Mouse (Mus musculus) forebrain, embryonic 11.5 days (tissue): ENCODE data around the gene Tsc2. TPM values are rescaled to one million over a fixed set of nuclear protein-coding genes. Genes with fewer than 3 reads are reported as not detected.

Experiments used
- ATAC-seq: fragments of 200-750 bp; cut with Nextera tagmentation; replicated peaks from 2 replicates; pipeline ENCODE4 v1.8.0; 2017; ENCODE audit warnings: moderate TSS enrichment; ENCODE audit not compliant: low FRiP score
- DNase-seq: peaks from one replicate; pipeline ENCODE4 v3.0.0-alpha.2; 2017; ENCODE audit warnings: low spot score
- H3K27ac ChIP-seq: fragments of 300-500 bp; sonication (generic); 2 replicates; pipeline ENCODE4 v1.5.1; 2014; ENCODE audit warnings: low read depth, low read length
- H3K27me3 ChIP-seq: fragments of 300-500 bp; sonication (generic); 2 replicates; pipeline ENCODE4 v1.6.1; 2014; ENCODE audit warnings: mild to moderate bottlenecking, low read length, mixed read lengths; ENCODE audit not compliant: control insufficient read depth, insufficient read depth
- H3K36me3 ChIP-seq: fragments of 300-500 bp; sonication (generic); 2 replicates; pipeline ENCODE4 v1.6.1; 2014; ENCODE audit warnings: mild to moderate bottlenecking, low read length, moderate library complexity, mixed read lengths; ENCODE audit not compliant: control insufficient read depth, insufficient read depth
- H3K4me1 ChIP-seq: fragments of 300-500 bp; sonication (generic); replicated peaks from 2 replicates; pipeline ENCODE4 v1.6.1; 2014; ENCODE audit warnings: low read length, mixed read lengths; ENCODE audit not compliant: control insufficient read depth, insufficient read depth
- H3K4me2 ChIP-seq: fragments of 300-500 bp; sonication (generic); 2 replicates; pipeline ENCODE4 v1.6.1; 2014; ENCODE audit warnings: low read depth, mild to moderate bottlenecking, low read length, moderate library complexity, mixed read lengths; ENCODE audit not compliant: severe bottlenecking
- H3K4me3 ChIP-seq: fragments of 300-500 bp; sonication (generic); 2 replicates; pipeline ENCODE4 v1.5.1; 2014; ENCODE audit warnings: low read depth, low read length
- H3K9ac ChIP-seq: fragments of 300-500 bp; sonication (generic); 2 replicates; pipeline ENCODE4 v1.6.1; 2014; ENCODE audit warnings: low read length
- H3K9me3 ChIP-seq: fragments of 300-500 bp; sonication (generic); 2 replicates; pipeline ENCODE4 v1.6.1; 2016; ENCODE audit warnings: low read length, mixed read lengths; ENCODE audit not compliant: control insufficient read depth
- WGBS: fragments of 180-500 bp; shearing (Covaris S2); extraction: QIAGEN DNeasy Blood & Tissue Kit; methylation state at CpG from one replicate; pipeline ENCODE4 v1.1.7; 2014; 5-methylcytosine and 5-hydroxymethylcytosine counted together
- polyA plus RNA-seq: library from polyadenylated mRNA; unstranded; fragments of >200 nt; fragmentation: Nextera tagmentation; extraction: Ambion mirVana; gene quantifications from 2 replicates; pipeline ENCODE4 v1.2.1, GENCODE M21; 2014

Gene Tsc2
- polyA plus RNA-seq, 1 experiment from 2014 or later = 87.4 TPM

- Histone ChIP-seq H3K4me3 (no peak overlapping the region), H3K36me3 (peaks cover 7% of the 10 kb centered on the region; the same call in 1 of the 2 replicates), H3K9me3 (no peaks in the 10 kb centered on the region), H3K9ac (no peak overlapping the region), H3K4me2 (no peak overlapping the region), H3K4me1 (no peaks in the 10 kb centered on the region), H3K27ac (no peak overlapping the region), H3K27me3 (no peaks in the 10 kb centered on the region)
- DNase-seq (no peak), ATAC-seq (no peak)
- 85% methylated on average over 5 of the region's 5 CpGs for WGBS
Observed at GRCm38 (mm10) chr17:24596073-24596466, 36.4 kb downstream of the Tsc2 start.

DNA sequence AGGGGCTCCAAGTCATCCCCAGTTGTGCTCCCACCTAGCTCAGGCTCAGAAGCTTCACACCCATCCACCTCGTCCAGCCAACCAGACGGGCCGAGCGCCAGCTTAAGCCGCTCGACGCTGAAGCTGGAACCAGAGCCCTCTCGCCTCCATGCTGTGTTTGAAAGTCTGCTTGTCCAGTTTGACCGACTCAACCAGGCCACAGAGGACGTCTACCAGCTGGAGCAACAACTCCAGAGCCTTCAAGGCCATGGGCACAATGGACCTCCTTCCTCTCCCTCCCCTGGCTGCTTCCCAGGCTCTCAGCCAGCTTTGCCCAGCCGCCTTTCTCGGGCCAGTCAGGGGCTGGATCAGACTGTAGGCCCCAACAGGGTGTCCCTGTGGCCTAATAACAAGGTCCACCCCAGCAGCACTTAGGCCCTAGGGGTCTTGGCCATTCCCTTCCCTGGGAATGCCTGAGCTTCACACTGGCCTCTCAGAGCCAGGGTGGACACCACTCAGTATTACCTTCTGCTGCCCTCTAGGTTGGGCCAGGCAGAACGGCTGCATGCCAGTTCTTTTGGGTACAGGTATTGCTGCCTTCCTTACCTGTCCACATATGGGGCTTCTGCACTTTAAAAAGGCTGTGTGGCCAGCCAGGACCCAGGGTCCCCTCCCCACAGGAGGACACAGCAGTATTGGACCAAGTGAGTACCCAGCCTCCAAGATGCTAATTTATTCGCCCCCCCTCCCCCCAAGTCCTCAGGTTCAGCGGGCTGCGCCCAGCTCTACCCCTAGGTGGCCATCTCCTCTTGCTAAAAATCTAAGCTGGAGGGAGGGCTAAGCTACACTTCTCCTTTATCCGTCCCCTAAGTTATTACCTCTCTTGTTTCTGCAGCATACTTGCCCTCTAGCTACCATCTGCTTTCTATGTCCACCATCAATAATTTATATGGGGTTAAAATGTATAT lies 37.0 kb downstream of the Tsc2 start:
- no peak for DNase-seq
- Histone ChIP-seq H3K27ac (no peak overlapping the region), H3K27me3 (no peaks in the 10 kb centered on the region), H3K36me3 (peaks cover 7% of the 10 kb centered on the region; the same call in 1 of the 2 replicates), H3K4me1 (no peaks in the 10 kb centered on the region), H3K9ac (no peak overlapping the region), H3K4me3 (no peak overlapping the region), H3K4me2 (no peak overlapping the region), H3K9me3 (no peaks in the 10 kb centered on the region)
- 75% methylated on average over 17 of the region's 17 CpGs for WGBS
- no peak for ATAC-seq

DNA sequence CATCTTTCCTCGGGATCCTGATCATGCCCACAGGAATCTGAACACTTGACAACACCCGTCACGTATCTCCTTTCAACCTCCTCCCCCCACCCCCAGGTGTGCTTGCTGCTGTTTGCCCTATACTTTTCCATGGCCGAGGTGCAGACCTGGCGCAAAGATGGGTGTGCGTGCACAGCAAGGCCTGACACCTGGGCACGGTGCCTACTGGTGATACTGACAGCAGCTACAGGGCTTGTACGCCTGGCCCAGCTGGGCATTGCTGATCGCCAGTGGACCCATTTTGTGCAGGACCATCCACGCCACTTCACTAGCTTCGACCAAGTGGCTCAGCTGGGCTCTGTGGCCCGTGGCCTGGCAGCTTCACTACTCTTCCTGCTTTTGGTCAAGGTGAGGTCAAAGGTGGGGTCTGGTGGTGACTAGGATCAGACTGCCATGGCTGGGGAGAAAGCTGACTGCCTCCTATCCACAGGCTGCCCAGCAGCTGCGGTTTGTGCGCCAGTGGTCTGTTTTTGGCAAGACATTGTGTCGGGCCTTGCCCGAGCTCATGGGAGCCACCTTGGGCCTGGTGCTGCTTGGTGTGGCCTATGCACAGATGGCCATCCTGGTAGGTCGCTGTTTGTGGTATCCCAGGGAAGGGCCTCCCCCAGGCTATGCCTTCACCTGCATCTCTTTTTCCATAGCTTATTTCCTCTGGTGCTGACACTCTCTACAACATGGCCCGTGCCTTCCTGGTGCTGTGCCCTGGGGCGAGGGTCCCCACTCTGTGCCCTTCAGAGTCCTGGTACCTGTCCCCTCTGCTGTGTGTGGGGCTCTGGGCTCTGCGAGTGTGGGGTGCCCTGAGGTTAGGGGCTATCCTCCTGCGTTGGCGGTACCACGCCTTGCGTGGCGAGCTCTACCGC lies 38.2 kb downstream of the Tsc2 start:
- no peak for ATAC-seq
- no peaks in the 10 kb centered on the region for H3K27me3 ChIP-seq
- no peak overlapping the region for H3K9ac ChIP-seq
- DNase-seq = no peak
- no peak overlapping the region for H3K4me3 ChIP-seq
- 96% methylated on average over 26 of the region's 26 CpGs for WGBS
- no peak overlapping the region for H3K27ac ChIP-seq
- H3K4me1 ChIP-seq = no peaks in the 10 kb centered on the region
- H3K9me3 ChIP-seq = no peaks in the 10 kb centered on the region
- H3K36me3 ChIP-seq = peaks cover 4% of the 10 kb centered on the region; the same call in 1 of the 2 replicates
- H3K4me2 ChIP-seq = no peak overlapping the region

- H3K9ac ChIP-seq = no peak overlapping the region
- WGBS = 88% methylated on average over 5 of the region's 5 CpGs
- H3K9me3 ChIP-seq = no peaks in the 10 kb centered on the region
- no peak overlapping the region for H3K4me3 ChIP-seq
- peaks cover 4% of the 10 kb centered on the region; the same call in 1 of the 2 replicates for H3K36me3 ChIP-seq
- H3K4me1 ChIP-seq = no peaks in the 10 kb centered on the region
- H3K4me2 ChIP-seq = no peak overlapping the region
- no peaks in the 10 kb centered on the region for H3K27me3 ChIP-seq
- DNase-seq (no peak), ATAC-seq (no peak)
- H3K27ac ChIP-seq = no peak overlapping the region
Observed at GRCm38 (mm10) chr17:24593248-24593647, 39.2 kb downstream of the Tsc2 start.

GRCm38 (mm10) chr17:24591695-24592094 lies 40.7 kb downstream of the Tsc2 start:
- Histone ChIP-seq H3K36me3 (peaks cover 8% of the 10 kb centered on the region; the same call in 1 of the 2 replicates), H3K4me3 (no peak overlapping the region)

DNA sequence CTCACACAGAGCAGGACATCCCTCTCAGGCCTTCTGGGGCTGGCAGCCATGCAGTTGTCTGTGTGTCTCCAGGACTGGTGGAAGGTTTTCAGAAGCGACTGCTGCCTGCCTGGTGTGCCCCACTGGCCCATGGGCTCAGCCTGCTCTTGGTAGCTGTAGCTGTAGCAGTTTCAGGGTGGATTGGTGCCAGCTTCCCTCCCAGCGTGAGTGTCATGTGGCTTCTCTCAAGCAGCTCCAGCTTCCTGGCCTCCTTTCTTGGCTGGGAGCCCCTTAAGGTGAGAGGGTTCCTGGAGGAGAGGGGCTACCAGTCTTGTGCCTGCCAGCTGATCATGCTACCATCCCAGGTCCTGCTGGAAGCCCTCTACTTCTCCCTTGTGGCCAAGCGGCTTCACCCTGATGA lies 41.5 kb downstream of the Tsc2 start:
- ATAC-seq = no peak
- no peak overlapping the region for H3K9ac ChIP-seq

More at GRCm38 (mm10) chr17:24591695-24592094, 40.7 kb downstream of the Tsc2 start:
- Histone ChIP-seq H3K27ac (no peak overlapping the region), H3K9ac (no peak overlapping the region), H3K27me3 (no peaks in the 10 kb centered on the region), H3K4me1 (no peaks in the 10 kb centered on the region), H3K9me3 (no peaks in the 10 kb centered on the region), H3K4me2 (no peak overlapping the region)
- ATAC-seq (no peak), DNase-seq (no peak)
- 97% methylated on average over 5 of the region's 5 CpGs for WGBS

DNA sequence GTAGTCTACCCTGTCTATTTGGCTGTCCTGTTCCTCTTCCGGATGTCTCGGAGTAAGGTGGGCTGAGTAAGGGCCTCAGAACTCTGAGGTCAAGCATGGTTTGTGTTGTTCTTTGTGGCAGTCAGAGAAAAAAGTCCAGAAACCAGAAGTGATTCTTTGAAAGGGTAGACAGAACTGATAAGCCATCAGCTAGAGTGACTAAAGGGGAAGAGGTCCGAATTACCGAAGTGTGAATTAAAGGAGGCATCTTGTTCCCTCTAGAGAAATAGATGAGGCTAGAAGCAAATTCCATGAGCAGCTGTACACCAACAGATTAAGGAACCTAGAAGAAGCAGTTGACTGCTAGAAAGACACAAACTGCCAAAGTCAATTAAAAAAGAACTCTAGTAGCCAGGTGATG lies 45.9 kb downstream of the Tsc2 start:
- Histone ChIP-seq H3K27me3 (no peaks in the 10 kb centered on the region), H3K9me3 (no peaks in the 10 kb centered on the region), H3K4me2 (no peak overlapping the region), H3K9ac (no peak overlapping the region), H3K4me3 (no peak overlapping the region), H3K36me3 (peaks cover 11% of the 10 kb centered on the region), H3K4me1 (no peaks in the 10 kb centered on the region), H3K27ac (no peak overlapping the region)
- no peak for DNase-seq
- WGBS = 96% methylated on average over 4 of the region's 4 CpGs
- ATAC-seq = no peak

More for the DNA sequence above, 41.5 kb downstream of the Tsc2 start:
- H3K4me3 ChIP-seq = no peak overlapping the region
- peaks cover 12% of the 10 kb centered on the region for H3K36me3 ChIP-seq
- H3K4me2 ChIP-seq = no peak overlapping the region
- WGBS = 85% methylated on average over 3 of the region's 3 CpGs
- no peak for DNase-seq
- no peaks in the 10 kb centered on the region for H3K9me3 ChIP-seq
- H3K27me3 ChIP-seq = no peaks in the 10 kb centered on the region
- no peak overlapping the region for H3K27ac ChIP-seq
- H3K4me1 ChIP-seq = no peaks in the 10 kb centered on the region

GRCm38 (mm10) chr17:24584520-24584919 lies 47.9 kb downstream of the Tsc2 start:
- DNase-seq (no peak), ATAC-seq (no peak)
- no peaks in the 10 kb centered on the region for H3K4me1 ChIP-seq
- 85% methylated on average over 3 of the region's 3 CpGs for WGBS
- no peak overlapping the region for H3K4me3 ChIP-seq
- peaks cover 11% of the 10 kb centered on the region for H3K36me3 ChIP-seq
- H3K9ac ChIP-seq = no peak overlapping the region
- H3K9me3 ChIP-seq = no peaks in the 10 kb centered on the region
- no peak overlapping the region for H3K4me2 ChIP-seq
- no peaks in the 10 kb centered on the region for H3K27me3 ChIP-seq
- H3K27ac ChIP-seq = no peak overlapping the region
